Mouse (Mus musculus) embryonic facial prominence, embryonic 13.5 days (tissue): ENCODE data around the gene Gbe1. TPM values are rescaled to one million over a fixed set of nuclear protein-coding genes. Genes with fewer than 3 reads are reported as not detected.

Experiments used
- ATAC-seq: fragments of 200-750 bp; cut with Nextera tagmentation; 2 replicates; pipeline ENCODE4 v1.8.0; 2017; ENCODE audit warnings: low read depth; ENCODE audit not compliant: insufficient number of reproducible peaks, insufficient read depth, low FRiP score, low TSS enrichment
- H3K27ac ChIP-seq: fragments of 300-500 bp; sonication (generic); 2 replicates; pipeline ENCODE4 v1.5.1; 2015; ENCODE audit warnings: moderate library complexity, mild to moderate bottlenecking, inconsistent platforms
- H3K27me3 ChIP-seq: fragments of 300-500 bp; sonication (generic); 2 replicates; pipeline ENCODE4 v1.6.1; 2015; ENCODE audit warnings: mild to moderate bottlenecking, inconsistent platforms
- H3K36me3 ChIP-seq: fragments of 300-500 bp; sonication (generic); 2 replicates; pipeline ENCODE4 v1.6.1; 2015; ENCODE audit warnings: mild to moderate bottlenecking, inconsistent platforms
- H3K4me1 ChIP-seq: fragments of 300-500 bp; sonication (generic); 2 replicates; pipeline ENCODE4 v1.6.1; 2015; ENCODE audit warnings: inconsistent platforms
- H3K4me2 ChIP-seq: fragments of 300-500 bp; sonication (generic); 2 replicates; pipeline ENCODE4 v1.6.1; 2015; ENCODE audit warnings: moderate library complexity, mild to moderate bottlenecking, inconsistent platforms
- H3K4me3 ChIP-seq: fragments of 300-500 bp; sonication (generic); 2 replicates; pipeline ENCODE4 v1.5.1; 2015; ENCODE audit warnings: mild to moderate bottlenecking, inconsistent platforms
- H3K9ac ChIP-seq: fragments of 300-500 bp; sonication (generic); 2 replicates; pipeline ENCODE4 v1.6.1; 2015; ENCODE audit warnings: mild to moderate bottlenecking, inconsistent platforms
- H3K9me3 ChIP-seq: fragments of 300-500 bp; sonication (generic); 2 replicates; pipeline ENCODE4 v1.6.1; 2016; ENCODE audit warnings: inconsistent platforms
- WGBS: fragments of 180-500 bp; shearing (Covaris S2); methylation state at CpG from one replicate; pipeline ENCODE4 v1.1.7; 2015; ENCODE audit warnings: mixed read lengths; 5-methylcytosine and 5-hydroxymethylcytosine counted together
- polyA plus RNA-seq: library from polyadenylated mRNA; unstranded; fragments of >200 nt; fragmentation: Nextera tagmentation; extraction: Ambion mirVana; gene quantifications from 2 replicates; pipeline ENCODE4 v1.2.1, GENCODE M21; 2015

Gene Gbe1
- polyA plus RNA-seq, 1 experiment from 2014 or later: 16.8 TPM

DNA sequence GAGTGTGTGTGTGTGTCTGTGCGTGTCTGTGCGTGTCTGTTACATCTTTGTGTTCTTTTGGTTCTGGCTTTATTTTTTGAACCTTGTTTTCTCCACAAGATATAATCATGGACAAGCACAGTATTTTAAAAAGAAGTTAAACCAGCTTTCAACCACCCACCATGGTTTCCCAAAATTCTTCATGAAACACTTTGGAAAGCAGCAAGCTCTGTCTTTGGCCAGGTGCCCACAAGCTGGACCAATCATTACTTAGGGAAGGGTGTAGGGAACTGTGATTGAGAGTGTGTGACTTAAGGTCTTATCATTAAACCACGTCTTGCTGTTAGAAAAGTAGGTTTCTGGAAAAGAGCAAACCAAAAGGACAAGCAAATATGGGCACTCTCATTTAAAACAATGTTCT lies 288.6 kb downstream of the Gbe1 start:
- 88% methylated on average over 3 of the region's 3 CpGs for WGBS
- Histone ChIP-seq H3K9me3 (no peaks in the 10 kb centered on the region), H3K27ac (no peak overlapping the region), H3K9ac (no peak overlapping the region), H3K4me1 (no peaks in the 10 kb centered on the region), H3K4me3 (no peak overlapping the region), H3K36me3 (no peaks in the 10 kb centered on the region), H3K4me2 (no peak overlapping the region), H3K27me3 (no peaks in the 10 kb centered on the region)
- ATAC-seq: no peak

DNA sequence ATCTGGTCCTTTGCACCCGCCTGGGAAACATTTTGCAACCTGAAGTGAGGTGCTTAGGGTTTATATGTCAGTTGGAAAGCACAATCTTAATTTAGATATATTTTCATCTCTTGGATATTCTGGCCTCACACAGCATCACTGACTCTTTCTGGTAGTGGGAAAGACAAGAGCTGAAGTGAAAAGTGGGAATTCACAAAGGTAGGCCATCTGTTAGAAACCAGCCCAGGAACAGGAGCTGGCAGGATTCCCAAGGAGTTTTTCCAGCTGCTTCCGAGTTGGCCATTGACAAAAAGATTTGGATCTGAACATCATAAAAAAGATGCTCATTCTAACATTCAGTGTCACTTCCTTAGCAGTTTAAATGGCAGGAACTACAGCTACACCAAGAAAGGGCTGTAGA lies 294.6 kb downstream of the Gbe1 start:
- H3K4me3 ChIP-seq: no peak overlapping the region
- no peaks in the 10 kb centered on the region for H3K4me1 ChIP-seq
- no peak overlapping the region for H3K27ac ChIP-seq
- no peak for ATAC-seq
- H3K9me3 ChIP-seq: no peaks in the 10 kb centered on the region
- no peaks in the 10 kb centered on the region for H3K27me3 ChIP-seq
- no peaks in the 10 kb centered on the region for H3K36me3 ChIP-seq
- H3K4me2 ChIP-seq: no peak overlapping the region
- WGBS: 82% methylated on average over 2 of the region's 2 CpGs
- H3K9ac ChIP-seq: no peak overlapping the region

DNA sequence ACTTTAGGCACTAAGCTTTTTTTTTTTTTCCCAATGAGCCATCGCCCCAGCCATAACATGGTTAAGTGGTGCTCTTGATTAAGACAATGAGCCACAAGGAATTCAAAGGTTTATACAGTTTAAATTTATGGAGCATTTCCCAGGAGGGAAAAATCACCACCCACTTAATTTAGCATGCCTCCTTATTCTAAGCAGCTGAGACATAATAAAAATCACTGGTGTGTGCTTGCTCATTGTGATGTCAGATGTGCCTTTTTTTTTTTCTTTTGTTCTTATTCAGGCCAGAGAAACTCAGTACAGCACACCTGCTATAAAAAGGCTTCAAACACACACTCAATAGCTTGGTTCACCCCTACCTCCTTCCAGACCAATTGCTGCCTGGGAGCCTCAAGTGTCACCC lies 303.9 kb downstream of the Gbe1 start:
- no peaks in the 10 kb centered on the region for H3K27me3 ChIP-seq
- WGBS: 81% methylated on average over 1 of the region's 1 CpGs
- H3K4me3 ChIP-seq: no peak overlapping the region

DNA sequence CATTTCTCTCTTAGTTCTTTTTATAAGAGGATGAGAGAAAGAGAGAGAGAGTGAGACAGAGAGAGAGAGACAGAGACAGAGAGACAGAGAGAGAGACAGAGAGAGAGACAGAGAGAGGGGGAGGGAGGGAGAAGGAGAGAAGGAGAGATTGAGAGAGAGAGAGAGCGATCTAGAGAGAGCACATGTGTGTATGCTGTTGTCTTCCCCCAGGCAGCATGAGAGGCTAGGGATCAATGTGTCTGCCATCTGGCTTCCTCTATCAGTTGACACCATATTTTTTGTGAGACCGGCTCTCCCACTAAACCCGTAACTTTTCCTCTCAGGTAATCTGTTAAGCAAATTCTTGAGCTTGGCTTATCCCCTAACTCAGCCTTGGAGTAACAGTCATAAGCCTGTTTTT lies 304.4 kb downstream of the Gbe1 start:
- H3K4me1 ChIP-seq: no peaks in the 10 kb centered on the region
- H3K4me3 ChIP-seq: no peak overlapping the region
- H3K4me2 ChIP-seq: no peak overlapping the region
- ATAC-seq: no peak
- no peak overlapping the region for H3K9ac ChIP-seq
- H3K9me3 ChIP-seq: no peaks in the 10 kb centered on the region
- no peaks in the 10 kb centered on the region for H3K36me3 ChIP-seq
- H3K27ac ChIP-seq: no peak overlapping the region
- no peaks in the 10 kb centered on the region for H3K27me3 ChIP-seq
- WGBS: 71% methylated on average over 3 of the region's 3 CpGs

More for the DNA sequence above, 303.9 kb downstream of the Gbe1 start:
- H3K4me1 ChIP-seq: no peaks in the 10 kb centered on the region
- no peak overlapping the region for H3K9ac ChIP-seq
- no peak for ATAC-seq
- H3K4me2 ChIP-seq: no peak overlapping the region
- no peaks in the 10 kb centered on the region for H3K36me3 ChIP-seq
- H3K9me3 ChIP-seq: no peaks in the 10 kb centered on the region
- no peak overlapping the region for H3K27ac ChIP-seq
